ENCODE assay signal across 11 mouse cellular contexts in genomic region chr12:108410416-108411208, GRCm38 (mm10). TPM values are rescaled to one million over a fixed set of nuclear protein-coding genes. Genes with fewer than 3 reads are reported as not detected.
DNase-seq lines count a peak whose midpoint lies in the region; ATAC-seq and TF ChIP-seq lines count a peak whose summit lies in the region.
"Had no signal": no experiment of that assay in that cellular context is flagged by ENCODE, and none has a peak within 500 bp of the region (broad histone marks: within the 10 kb centered on the region; RNA-seq: fewer than 3 reads in every experiment).

No protein-coding gene starts in this region.

- intact Hi-C loops in gastrocnemius, adult 2 months (cut with DNase I) = no loop called here

- no peak overlapping the region for H3K9ac ChIP-seq in heart, embryonic 11.5 days (ENCODE audit: low read depth, low read length)
- peak overlapping the region; percentile 22; the same call in 1 of the 2 replicates for H3K9ac ChIP-seq in embryonic facial prominence, embryonic 11.5 days (replicated peaks; ENCODE audit: low read length)
- no peak overlapping the region for H3K9ac ChIP-seq in hindbrain, embryonic 12.5 days
- H3K9ac ChIP-seq in midbrain, embryonic 15.5 days = no peak overlapping the region
- H3K9ac ChIP-seq: heart, embryonic 15.5 days; limb, embryonic 13.5 days had no signal

- H3K4me3 ChIP-seq in heart, embryonic 11.5 days (ENCODE audit: low read depth, low read length) = no peak overlapping the region
- no peak overlapping the region for H3K4me3 ChIP-seq in embryonic facial prominence, embryonic 11.5 days (ENCODE audit: low read depth, low read length)
- no peak overlapping the region for H3K4me3 ChIP-seq in hindbrain, embryonic 12.5 days
- no peak overlapping the region for H3K4me3 ChIP-seq in midbrain, embryonic 15.5 days
- H3K4me3 ChIP-seq in gastrocnemius, adult 2 months = no peak overlapping the region
- H3K4me3 ChIP-seq: heart, embryonic 15.5 days; limb, embryonic 13.5 days had no signal

- no peaks in the 10 kb centered on the region for H3K9me3 ChIP-seq in heart, embryonic 11.5 days (replicated peaks; ENCODE audit: control insufficient read depth, low read length)
- H3K9me3 ChIP-seq in embryonic facial prominence, embryonic 11.5 days (replicated peaks; ENCODE audit: control insufficient read depth, low read length) = no peaks in the 10 kb centered on the region
- no peaks in the 10 kb centered on the region for H3K9me3 ChIP-seq in hindbrain, embryonic 12.5 days (replicated peaks)
- no peaks in the 10 kb centered on the region for H3K9me3 ChIP-seq in midbrain, embryonic 15.5 days
- H3K9me3 ChIP-seq: heart, embryonic 15.5 days; limb, embryonic 13.5 days had no signal

- no peak overlapping the region for H3K4me2 ChIP-seq in heart, embryonic 11.5 days
- H3K4me2 ChIP-seq in embryonic facial prominence, embryonic 11.5 days (ENCODE audit: low read depth, low read length) = no peak overlapping the region
- peak overlapping the region; percentile 6; the same call in 1 of the 2 replicates for H3K4me2 ChIP-seq in hindbrain, embryonic 12.5 days (replicated peaks)
- no peak overlapping the region for H3K4me2 ChIP-seq in midbrain, embryonic 15.5 days
- H3K4me2 ChIP-seq: heart, embryonic 15.5 days; limb, embryonic 13.5 days had no signal

- no peaks in the 10 kb centered on the region for H3K27me3 ChIP-seq in heart, embryonic 11.5 days (ENCODE audit: control insufficient read depth, insufficient read depth, low read length)
- H3K27me3 ChIP-seq in embryonic facial prominence, embryonic 11.5 days (ENCODE audit: control insufficient read depth, insufficient read depth, low read length) = no peaks in the 10 kb centered on the region
- H3K27me3 ChIP-seq in hindbrain, embryonic 12.5 days = no peaks in the 10 kb centered on the region
- no peaks in the 10 kb centered on the region for H3K27me3 ChIP-seq in midbrain, embryonic 15.5 days (replicated peaks)
- H3K27me3 ChIP-seq: heart, embryonic 15.5 days; limb, embryonic 13.5 days had no signal

- H3K36me3 ChIP-seq in heart, embryonic 11.5 days (ENCODE audit: control insufficient read depth, insufficient read depth, low read length) = no peaks in the 10 kb centered on the region
- no peaks in the 10 kb centered on the region for H3K36me3 ChIP-seq in embryonic facial prominence, embryonic 11.5 days (replicated peaks; ENCODE audit: control insufficient read depth, insufficient read depth, low read depth, low read length)
- no peaks in the 10 kb centered on the region for H3K36me3 ChIP-seq in hindbrain, embryonic 12.5 days
- H3K36me3 ChIP-seq in midbrain, embryonic 15.5 days (replicated peaks) = no peaks in the 10 kb centered on the region
- H3K36me3 ChIP-seq: heart, embryonic 15.5 days; limb, embryonic 13.5 days had no signal

- peaks cover 4% of the 10 kb centered on the region; the same call in 1 of the 2 replicates for H3K4me1 ChIP-seq in heart, embryonic 11.5 days (ENCODE audit: control insufficient read depth, insufficient read depth, low read length)
- H3K4me1 ChIP-seq in embryonic facial prominence, embryonic 11.5 days (ENCODE audit: control insufficient read depth, insufficient read depth, low read length) = no peaks in the 10 kb centered on the region
- peaks cover 23% of the 10 kb centered on the region for H3K4me1 ChIP-seq in hindbrain, embryonic 12.5 days
- H3K4me1 ChIP-seq in midbrain, embryonic 15.5 days = 0 out of 2 replicates have a peak, but pooled peaks cover 8% of the 10 kb centered on the region

- peak; percentile 76 for DNase-seq in heart, adult 11 months
- no peak for DNase-seq in embryonic facial prominence, embryonic 11.5 days (ENCODE audit: low spot score)
- DNase-seq in ovary, postnatal 10 days (ENCODE audit: low spot score) = no peak
- no peak for DNase-seq in gastrocnemius, adult 2 months
- DNase-seq: kidney, adult 11 months had no signal

- no peak for TF ChIP-seq CTCF in gastrocnemius, adult 2 months (IDR thresholded peaks at IDR 0.05)

- 57% methylated on average over 14 of the region's 14 CpGs for WGBS in heart, embryonic 11.5 days (ENCODE audit: insufficient replicate concordance)
- 43% methylated on average over 14 of the region's 14 CpGs for WGBS in embryonic facial prominence, embryonic 11.5 days
- WGBS in hindbrain, embryonic 12.5 days = 51% methylated on average over 14 of the region's 14 CpGs
- 54% methylated on average over 14 of the region's 14 CpGs for WGBS in midbrain, embryonic 15.5 days

- H3K27ac ChIP-seq in heart, embryonic 11.5 days (ENCODE audit: low read depth, low read length) = no peak overlapping the region
- H3K27ac ChIP-seq in embryonic facial prominence, embryonic 11.5 days (replicated peaks; ENCODE audit: low read depth, low read length) = 0 out of 2 replicates have a peak overlapping the region, but pooled peaks have one; percentile 20
- peak overlapping the region; percentile 71 for H3K27ac ChIP-seq in hindbrain, embryonic 12.5 days
- H3K27ac ChIP-seq in midbrain, embryonic 15.5 days = peak overlapping the region; percentile 8
- H3K27ac ChIP-seq in gastrocnemius, adult 2 months = no peak overlapping the region
- H3K27ac ChIP-seq: heart, embryonic 15.5 days; limb, embryonic 13.5 days had no signal

- ATAC-seq in heart, embryonic 11.5 days (replicated peaks; ENCODE audit: insufficient number of reproducible peaks, low FRiP score, low TSS enrichment) = no peak
- ATAC-seq in embryonic facial prominence, embryonic 11.5 days (replicated peaks; ENCODE audit: insufficient number of reproducible peaks, low FRiP score, low TSS enrichment, low read depth) = peak; percentile 42
- peak; percentile 82 for ATAC-seq in hindbrain, embryonic 12.5 days (ENCODE audit: low FRiP score)
- no peak; the same call in 1 of the 2 replicates for ATAC-seq in midbrain, embryonic 15.5 days (replicated peaks)
- ATAC-seq in erythroblast, adult 5-6 weeks (replicated peaks; ENCODE audit: low FRiP score, poor library complexity, severe bottlenecking) = no peak

RNA-seq across cellular contexts. Expression of gene Eml1, which starts 39.9 kb away (rescaled TPM):
- polyA plus RNA-seq in heart, embryonic 11.5 days (2014; fragmentation: Nextera tagmentation; extraction: Ambion mirVana) = 48.3 and 48.7 TPM in 2 replicates
- polyA plus RNA-seq in embryonic facial prominence, embryonic 11.5 days (2014; fragmentation: Nextera tagmentation; extraction: Ambion mirVana) = 64.1 and 69.7 TPM in 2 replicates
- 71.8 and 73.0 TPM in 2 replicates for polyA plus RNA-seq in hindbrain, embryonic 12.5 days (2016; fragmentation: Nextera tagmentation; extraction: Ambion mirVana)
- polyA plus RNA-seq in midbrain, embryonic 15.5 days (2015; fragmentation: Nextera tagmentation; extraction: Ambion mirVana) = 52.9 and 61.3 TPM in 2 replicates
- total RNA-seq in erythroblast, adult 5-6 weeks (2015; ENCODE audit: low replicate concordance) = not detected in 2 replicates
- total RNA-seq in erythroblast, adult 5-6 weeks (2017; ENCODE audit: low replicate concordance) = not detected in 2 replicates
- 100 to 1,000 TPM in 1 of 2 experiments, 10 to 100 TPM in 1; 93.4 to 111 TPM for total RNA-seq in gastrocnemius, adult 2 months (2021)

Comparison
In these comparisons a context has a peak if more than half of its experiments do, and no peak if none do; other contexts are left out.
1. ATAC-seq: peak in embryonic facial prominence, embryonic 11.5 days (single experiment) and hindbrain, embryonic 12.5 days (single experiment); none in heart, embryonic 11.5 days (single experiment), midbrain, embryonic 15.5 days (single experiment) and erythroblast, adult 5-6 weeks (single experiment).
2. H3K27ac ChIP-seq: peak in embryonic facial prominence, embryonic 11.5 days (single experiment), hindbrain, embryonic 12.5 days (single experiment) and midbrain, embryonic 15.5 days (single experiment); none in heart, embryonic 11.5 days (single experiment) and gastrocnemius, adult 2 months (single experiment).